Mouse (Mus musculus): ENCODE measurements around the gene Ctr9. TPM values are rescaled to one million over a fixed set of nuclear protein-coding genes. Genes with fewer than 3 reads are reported as not detected.

Ctr9 gene
- total RNA-seq, 1 experiment from 2014 or later, result 84.5 TPM

- ATAC-seq (replicated peaks in 1 of 2; ENCODE audit: insufficient read depth in 1 of 2, low FRiP score in 2 of 2, low TSS enrichment in 1 of 2, low read depth in 1 of 2, poor library complexity in 2 of 2, severe bottlenecking in 2 of 2), result no peak
These were observed 11.8 kb upstream of the Ctr9 start for GRCm38 (mm10) chr7:111016921-111017320.

GRCm38 (mm10) chr7:111020814-111021213, 7.9 kb upstream of the Ctr9 start:
- no peak for ATAC-seq (replicated peaks in 1 of 2; ENCODE audit: insufficient read depth in 1 of 2, low FRiP score in 2 of 2, low TSS enrichment in 1 of 2, low read depth in 1 of 2, poor library complexity in 2 of 2, severe bottlenecking in 2 of 2)

- no peak for ATAC-seq (replicated peaks in 1 of 2; ENCODE audit: insufficient read depth in 1 of 2, low FRiP score in 2 of 2, low TSS enrichment in 1 of 2, low read depth in 1 of 2, poor library complexity in 2 of 2, severe bottlenecking in 2 of 2)
These were observed 4.6 kb upstream of the Ctr9 start for GRCm38 (mm10) chr7:111024068-111024594.

GRCm38 (mm10) chr7:111024912-111025311, 3.8 kb upstream of the Ctr9 start:
- ATAC-seq (replicated peaks in 1 of 2; ENCODE audit: insufficient read depth in 1 of 2, low FRiP score in 2 of 2, low TSS enrichment in 1 of 2, low read depth in 1 of 2, poor library complexity in 2 of 2, severe bottlenecking in 2 of 2), result no peak

- no peak; a peak in 2 of 4 replicates for ATAC-seq (replicated peaks in 1 of 2; ENCODE audit: insufficient read depth in 1 of 2, low FRiP score in 2 of 2, low TSS enrichment in 1 of 2, low read depth in 1 of 2, poor library complexity in 2 of 2, severe bottlenecking in 2 of 2)
These were observed 349 bp downstream of the Ctr9 start for GRCm38 (mm10) chr7:111029046-111029553.

GRCm38 (mm10) chr7:111048920-111049319, 20.2 kb downstream of the Ctr9 start:
- ATAC-seq (replicated peaks in 1 of 2; ENCODE audit: insufficient read depth in 1 of 2, low FRiP score in 2 of 2, low TSS enrichment in 1 of 2, low read depth in 1 of 2, poor library complexity in 2 of 2, severe bottlenecking in 2 of 2), result no peak

GRCm38 (mm10) chr7:111049652-111050421, 21.1 kb downstream of the Ctr9 start:
- ATAC-seq (replicated peaks in 1 of 2; ENCODE audit: insufficient read depth in 1 of 2, low FRiP score in 2 of 2, low TSS enrichment in 1 of 2, low read depth in 1 of 2, poor library complexity in 2 of 2, severe bottlenecking in 2 of 2), result peak; percentile 62 to 71; a peak in 3 of 4 replicates

- ATAC-seq (replicated peaks in 1 of 2; ENCODE audit: insufficient read depth in 1 of 2, low FRiP score in 2 of 2, low TSS enrichment in 1 of 2, low read depth in 1 of 2, poor library complexity in 2 of 2, severe bottlenecking in 2 of 2), result no peak
These were observed 26.5 kb downstream of the Ctr9 start for GRCm38 (mm10) chr7:111055221-111055620.

- ATAC-seq (replicated peaks in 1 of 2; ENCODE audit: insufficient read depth in 1 of 2, low FRiP score in 2 of 2, low TSS enrichment in 1 of 2, low read depth in 1 of 2, poor library complexity in 2 of 2, severe bottlenecking in 2 of 2), result no peak
These were observed 27.4 kb downstream of the Ctr9 start for GRCm38 (mm10) chr7:111055984-111056657.

- ATAC-seq (replicated peaks in 1 of 2; ENCODE audit: insufficient read depth in 1 of 2, low FRiP score in 2 of 2, low TSS enrichment in 1 of 2, low read depth in 1 of 2, poor library complexity in 2 of 2, severe bottlenecking in 2 of 2), result no peak
These were observed 30.8 kb downstream of the Ctr9 start for GRCm38 (mm10) chr7:111059527-111059926.

- no peak for ATAC-seq (replicated peaks in 1 of 2; ENCODE audit: insufficient read depth in 1 of 2, low FRiP score in 2 of 2, low TSS enrichment in 1 of 2, low read depth in 1 of 2, poor library complexity in 2 of 2, severe bottlenecking in 2 of 2)
These were observed 34.2 kb downstream of the Ctr9 start for GRCm38 (mm10) chr7:111062971-111063370.

GRCm38 (mm10) chr7:111068181-111068580, 39.4 kb downstream of the Ctr9 start:
- no peak for ATAC-seq (replicated peaks in 1 of 2; ENCODE audit: insufficient read depth in 1 of 2, low FRiP score in 2 of 2, low TSS enrichment in 1 of 2, low read depth in 1 of 2, poor library complexity in 2 of 2, severe bottlenecking in 2 of 2)

- ATAC-seq (replicated peaks in 1 of 2; ENCODE audit: insufficient read depth in 1 of 2, low FRiP score in 2 of 2, low TSS enrichment in 1 of 2, low read depth in 1 of 2, poor library complexity in 2 of 2, severe bottlenecking in 2 of 2), result peak; percentile 17 to 26; a peak in 2 of 4 replicates
These were observed 40.9 kb downstream of the Ctr9 start for GRCm38 (mm10) chr7:111069439-111070166.

GRCm38 (mm10) chr7:111070167-111070496, 41.4 kb downstream of the Ctr9 start:
- ATAC-seq (replicated peaks in 1 of 2; ENCODE audit: insufficient read depth in 1 of 2, low FRiP score in 2 of 2, low TSS enrichment in 1 of 2, low read depth in 1 of 2, poor library complexity in 2 of 2, severe bottlenecking in 2 of 2), result no peak

- peak in 1 of 2 experiments; percentile 25; a peak in 1 of 4 replicates for ATAC-seq (replicated peaks in 1 of 2; ENCODE audit: insufficient read depth in 1 of 2, low FRiP score in 2 of 2, low TSS enrichment in 1 of 2, low read depth in 1 of 2, poor library complexity in 2 of 2, severe bottlenecking in 2 of 2)
These were observed 43.7 kb downstream of the Ctr9 start for GRCm38 (mm10) chr7:111072410-111072809.

- ATAC-seq (replicated peaks in 1 of 2; ENCODE audit: insufficient read depth in 1 of 2, low FRiP score in 2 of 2, low TSS enrichment in 1 of 2, low read depth in 1 of 2, poor library complexity in 2 of 2, severe bottlenecking in 2 of 2), result no peak
These were observed 46.5 kb downstream of the Ctr9 start for GRCm38 (mm10) chr7:111075288-111075687.

- ATAC-seq (replicated peaks in 1 of 2; ENCODE audit: insufficient read depth in 1 of 2, low FRiP score in 2 of 2, low TSS enrichment in 1 of 2, low read depth in 1 of 2, poor library complexity in 2 of 2, severe bottlenecking in 2 of 2), result no peak
These were observed 49.5 kb downstream of the Ctr9 start for GRCm38 (mm10) chr7:111078271-111078670.

- no peak for ATAC-seq (replicated peaks in 1 of 2; ENCODE audit: insufficient read depth in 1 of 2, low FRiP score in 2 of 2, low TSS enrichment in 1 of 2, low read depth in 1 of 2, poor library complexity in 2 of 2, severe bottlenecking in 2 of 2)
These were observed 51.3 kb downstream of the Ctr9 start for GRCm38 (mm10) chr7:111080026-111080425.
